Mouse (Mus musculus) spleen, postnatal 0 days (tissue): ENCODE data around the gene Gdf10. TPM values are rescaled to one million over a fixed set of nuclear protein-coding genes. Genes with fewer than 3 reads are reported as not detected.

Source experiments
- polyA plus RNA-seq: library from polyadenylated mRNA; unstranded; fragments of >200 nt; fragmentation: Nextera tagmentation; extraction: Ambion mirVana; gene quantifications from 2 replicates; pipeline ENCODE4 v1.2.1, GENCODE M21; 2015

Gdf10 gene
- 1.8 and 3.0 TPM in 2 replicates for polyA plus RNA-seq

GRCm38 (mm10) chr14:33923168-33924070, at the start of gene Gdf10:
TSS of gene Gdf10 (plus strand) at chr14:33923587.

GRCm38 (mm10) chr14:33940739-33941138, 17.4 kb downstream of the Gdf10 start, which contains the start of gene Gdf2:
TSS of gene Gdf2 (plus strand) at chr14:33941039.

GRCm38 (mm10) chr14:33953761-33954160, 30.4 kb downstream of the Gdf10 start, which contains the start of gene Rbp3:
TSS of gene Rbp3 (plus strand) at chr14:33954003.

GRCm38 (mm10) chr14:33978604-33979059, 55.2 kb downstream of the Gdf10 start, which contains the start of gene Zfp488:
TSS of gene Zfp488 (minus strand) at chr14:33978764.

Other genes with a start within 250 kb of the Gdf10 start
- 0.16 and 0.29 TPM in 2 replicates for gene Gdf2, start 17.5 kb downstream of the Gdf10 start, polyA plus RNA-seq
- not detected in 2 replicates for gene Rbp3, start 30.4 kb downstream of the Gdf10 start, polyA plus RNA-seq
- gene Zfp488, start 55.2 kb downstream of the Gdf10 start, polyA plus RNA-seq: not detected in 2 replicates
- not detected in 2 replicates for gene Gm30083, start 91.6 kb downstream of the Gdf10 start, polyA plus RNA-seq
- not detected in 2 replicates for gene Gm5460, start 93.2 kb downstream of the Gdf10 start, polyA plus RNA-seq
- not detected in 2 replicates for gene Antxrl, start 129.1 kb downstream of the Gdf10 start, polyA plus RNA-seq
- gene Anxa8, start 162.4 kb downstream of the Gdf10 start, polyA plus RNA-seq: 2.9 and 4.9 TPM in 2 replicates
- not detected in 2 replicates for gene A630023A22Rik, start 179.2 kb downstream of the Gdf10 start, polyA plus RNA-seq
- gene Npy4r, start 228.9 kb downstream of the Gdf10 start, polyA plus RNA-seq: 0.08 and 0.16 TPM in 2 replicates